In the genomic region with DNA sequence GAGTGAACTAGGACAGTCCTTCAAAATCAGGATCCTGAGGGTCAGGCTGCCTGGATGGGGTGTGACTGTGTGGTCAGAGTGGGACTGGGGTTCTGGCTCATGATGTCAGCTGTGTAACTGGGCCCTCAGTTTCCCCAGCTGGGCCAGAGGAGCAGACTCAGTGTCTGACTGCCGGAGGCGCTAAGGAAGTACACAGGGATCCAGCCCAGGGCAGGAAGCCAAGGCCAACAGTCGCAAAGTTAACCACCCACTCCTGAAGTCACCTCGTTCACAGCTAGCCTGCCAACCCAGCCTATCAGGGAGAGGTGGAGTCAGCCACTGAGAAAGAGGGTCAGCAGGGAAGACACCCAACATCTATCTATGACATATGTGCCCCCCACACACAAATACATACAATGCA, we compare ENCODE assay signal across 9 mouse cellular contexts. TPM values are rescaled to one million over a fixed set of nuclear protein-coding genes. Genes with fewer than 3 reads are reported as not detected.
DNase-seq lines count a peak whose midpoint lies in the region; ATAC-seq and TF ChIP-seq lines count a peak whose summit lies in the region.
"Had no signal": no experiment of that assay in that cellular context is flagged by ENCODE, and none has a peak within 500 bp of the region (broad histone marks: within the 10 kb centered on the region; RNA-seq: fewer than 3 reads in every experiment).

No protein-coding gene starts in this region.

- no peak for TF ChIP-seq CTCF in liver, postnatal 0 days (IDR thresholded peaks at IDR 0.05; ENCODE audit: low read depth)
- TF ChIP-seq CTCF in heart, adult 2 months (IDR thresholded peaks at IDR 0.05), result no peak; the same call in 1 of the 2 replicates

- no peaks in the 10 kb centered on the region for H3K9me3 ChIP-seq in liver, postnatal 0 days (ENCODE audit: low read length)
- H3K9me3 ChIP-seq in kidney, embryonic 14.5 days (ENCODE audit: control insufficient read depth, low read length), result peaks cover 3% of the 10 kb centered on the region; the same call in 1 of the 2 replicates
- H3K9me3 ChIP-seq in stomach, embryonic 15.5 days, result no peaks in the 10 kb centered on the region

- H3K27me3 ChIP-seq in liver, postnatal 0 days (ENCODE audit: insufficient read depth, low read length), result no peaks in the 10 kb centered on the region
- no peaks in the 10 kb centered on the region for H3K27me3 ChIP-seq in heart, adult 2 months (ENCODE audit: control insufficient read depth, insufficient read depth, low read length)
- no peaks in the 10 kb centered on the region for H3K27me3 ChIP-seq in kidney, embryonic 14.5 days (ENCODE audit: control insufficient read depth, insufficient read depth, low read length)
- H3K27me3 ChIP-seq in stomach, embryonic 15.5 days (replicated peaks), result no peaks in the 10 kb centered on the region

- no peak for ATAC-seq in liver, postnatal 0 days
- ATAC-seq in kidney, embryonic 14.5 days (ENCODE audit: low FRiP score, low TSS enrichment), result 0 out of 2 replicates have a peak, but pooled peaks have one; percentile 9
- ATAC-seq in stomach, embryonic 15.5 days (ENCODE audit: insufficient read depth, low FRiP score, low read depth), result peak; percentile 8; the same call in 1 of the 2 replicates

- WGBS in liver, postnatal 0 days (ENCODE audit: insufficient replicate concordance), result 35% methylated on average over 4 of the region's 4 CpGs
- 10% methylated on average over 4 of the region's 4 CpGs for WGBS in heart, adult 2 months
- 64% methylated on average over 4 of the region's 4 CpGs for WGBS in kidney, embryonic 14.5 days
- WGBS in stomach, embryonic 15.5 days, result 38% methylated on average over 4 of the region's 4 CpGs

- no peaks in the 10 kb centered on the region for H3K79me2 ChIP-seq in heart, adult 2 months (replicated peaks; ENCODE audit: control insufficient read depth, insufficient read depth, low read length)

- H3K9ac ChIP-seq in liver, postnatal 0 days (replicated peaks), result no peak overlapping the region
- H3K9ac ChIP-seq in heart, adult 2 months (ENCODE audit: low read depth, low read length), result no peak overlapping the region
- no peak overlapping the region for H3K9ac ChIP-seq in kidney, embryonic 14.5 days (ENCODE audit: low read depth, low read length)
- H3K9ac ChIP-seq in stomach, embryonic 15.5 days, result no peak overlapping the region

- DNase-seq in liver, postnatal 0 days, result no peak
- DNase-seq in liver, result no peak
- peak; percentile 83 to 87 for DNase-seq in heart, adult 2 months
- DNase-seq in retina, postnatal 1 day, result no peak
- no peak for DNase-seq in c-Kit-positive CD71-positive TER-119-positive erythroid progenitor cells, embryonic 14.5 days (ENCODE audit: low spot score)
- DNase-seq in urinary bladder, postnatal 10 days (ENCODE audit: low spot score), result no peak

- no peak for TF ChIP-seq POLR2A in heart, adult 2 months (IDR thresholded peaks at IDR 0.05; ENCODE audit: insufficient read depth, low read depth, low read length)

- peaks cover 29% of the 10 kb centered on the region for H3K4me1 ChIP-seq in liver, postnatal 0 days (ENCODE audit: insufficient read depth)
- peaks cover 42% of the 10 kb centered on the region for H3K4me1 ChIP-seq in heart, adult 2 months (ENCODE audit: control insufficient read depth, insufficient read depth, low read length)
- H3K4me1 ChIP-seq in kidney, embryonic 14.5 days (ENCODE audit: control insufficient read depth, insufficient read depth, low read length), result peaks cover 21% of the 10 kb centered on the region
- peaks cover 42% of the 10 kb centered on the region for H3K4me1 ChIP-seq in stomach, embryonic 15.5 days

- peak overlapping the region; percentile 0; the same call in 1 of the 2 replicates for H3K27ac ChIP-seq in liver, postnatal 0 days (ENCODE audit: low read depth)
- peak overlapping the region; percentile 98 for H3K27ac ChIP-seq in heart, adult 2 months
- peak overlapping the region; percentile 69; the same call in 1 of the 2 replicates for H3K27ac ChIP-seq in kidney, embryonic 14.5 days (ENCODE audit: low read depth, low read length)
- H3K27ac ChIP-seq in stomach, embryonic 15.5 days, result peak overlapping the region; percentile 89
- H3K27ac ChIP-seq: macrophage had no signal

- H3K4me3 ChIP-seq in liver, postnatal 0 days (ENCODE audit: low read depth, low read length), result no peak overlapping the region
- H3K4me3 ChIP-seq in heart, adult 2 months, result no peak overlapping the region
- no peak overlapping the region for H3K4me3 ChIP-seq in kidney, embryonic 14.5 days (ENCODE audit: low read length)
- H3K4me3 ChIP-seq in stomach, embryonic 15.5 days (replicated peaks), result no peak overlapping the region

- intact Hi-C loops in heart, adult 2 months (cut with DNase I), result no loop called here

- no peak overlapping the region for H3K4me2 ChIP-seq in liver, postnatal 0 days (ENCODE audit: low read depth, low read length)
- no peak overlapping the region for H3K4me2 ChIP-seq in kidney, embryonic 14.5 days (replicated peaks; ENCODE audit: low read depth, low read length)
- H3K4me2 ChIP-seq in stomach, embryonic 15.5 days, result no peak overlapping the region

- TF ChIP-seq EP300 in liver, postnatal 0 days (IDR thresholded peaks at IDR 0.05; ENCODE audit: low read depth), result no peak
- peak; percentile 79 for TF ChIP-seq EP300 in heart, adult 2 months (IDR thresholded peaks at IDR 0.05; ENCODE audit: insufficient read depth, low read depth, low read length)

- no peaks in the 10 kb centered on the region for H3K36me3 ChIP-seq in liver, postnatal 0 days (replicated peaks; ENCODE audit: insufficient read depth, low read length)
- peaks cover 2% of the 10 kb centered on the region for H3K36me3 ChIP-seq in heart, adult 2 months (ENCODE audit: control insufficient read depth, insufficient read depth, low read length)
- H3K36me3 ChIP-seq in kidney, embryonic 14.5 days (ENCODE audit: control insufficient read depth, insufficient read depth, low read length), result no peaks in the 10 kb centered on the region
- no peaks in the 10 kb centered on the region for H3K36me3 ChIP-seq in stomach, embryonic 15.5 days

RNA-seq across cellular contexts. Expression of gene 2900026A02Rik, which starts 13.0 kb away (rescaled TPM):
- polyA plus RNA-seq in liver, postnatal 0 days (2015; fragmentation: Nextera tagmentation; extraction: Ambion mirVana), result 2.7 and 3.1 TPM in 2 replicates
- total RNA-seq in heart, adult 2 months (2021), result 10 to 100 TPM; 19.2 to 21.4 TPM
- polyA plus RNA-seq in heart, adult 2 months (2012; rRNA removed), result 18.0 and 24.5 TPM in 2 replicates
- 3.9 and 5.4 TPM in 2 replicates for polyA plus RNA-seq in kidney, embryonic 14.5 days (2014; fragmentation: Nextera tagmentation; extraction: Ambion mirVana)
- 12.6 and 15.2 TPM in 2 replicates for polyA plus RNA-seq in stomach, embryonic 15.5 days (2015; fragmentation: Nextera tagmentation; extraction: Ambion mirVana)

RNA-seq across cellular contexts. Expression of gene Tmem211, which starts 18.7 kb away (rescaled TPM):
- polyA plus RNA-seq in liver, postnatal 0 days (2015; fragmentation: Nextera tagmentation; extraction: Ambion mirVana), result not detected in 2 replicates
- not detected for total RNA-seq in heart, adult 2 months (2021)
- not detected in 2 replicates for polyA plus RNA-seq in heart, adult 2 months (2012; rRNA removed)
- 0.15 and 0.31 TPM in 2 replicates for polyA plus RNA-seq in kidney, embryonic 14.5 days (2014; fragmentation: Nextera tagmentation; extraction: Ambion mirVana)
- 0.48 and 0.57 TPM in 2 replicates for polyA plus RNA-seq in stomach, embryonic 15.5 days (2015; fragmentation: Nextera tagmentation; extraction: Ambion mirVana)
- polyA plus RNA-seq: macrophage had no signal

Comparison
In these comparisons a context has a peak if more than half of its experiments do, and no peak if none do; other contexts are left out.
1. DNase-seq: peak in heart, adult 2 months (2 of 2); none in liver, postnatal 0 days (single experiment), liver (single experiment), retina, postnatal 1 day (single experiment), c-Kit-positive CD71-positive TER-119-positive erythroid progenitor cells, embryonic 14.5 days (single experiment) and urinary bladder, postnatal 10 days (single experiment).
2. H3K27ac ChIP-seq: peak in every context shown above with its lines; median percentile 98 in heart, adult 2 months; 89 in stomach, embryonic 15.5 days; 69 in kidney, embryonic 14.5 days; 0 in liver, postnatal 0 days.